Mouse (Mus musculus): Measurements from ENCODE around the gene Nxpe3. TPM values are rescaled to one million over a fixed set of nuclear protein-coding genes. Genes with fewer than 3 reads are reported as not detected.

Gene Nxpe3
- 0.68 and 0.70 TPM in 2 replicates for polyA plus RNA-seq (2014; fragmentation: Nextera tagmentation; extraction: Ambion mirVana)

DNA sequence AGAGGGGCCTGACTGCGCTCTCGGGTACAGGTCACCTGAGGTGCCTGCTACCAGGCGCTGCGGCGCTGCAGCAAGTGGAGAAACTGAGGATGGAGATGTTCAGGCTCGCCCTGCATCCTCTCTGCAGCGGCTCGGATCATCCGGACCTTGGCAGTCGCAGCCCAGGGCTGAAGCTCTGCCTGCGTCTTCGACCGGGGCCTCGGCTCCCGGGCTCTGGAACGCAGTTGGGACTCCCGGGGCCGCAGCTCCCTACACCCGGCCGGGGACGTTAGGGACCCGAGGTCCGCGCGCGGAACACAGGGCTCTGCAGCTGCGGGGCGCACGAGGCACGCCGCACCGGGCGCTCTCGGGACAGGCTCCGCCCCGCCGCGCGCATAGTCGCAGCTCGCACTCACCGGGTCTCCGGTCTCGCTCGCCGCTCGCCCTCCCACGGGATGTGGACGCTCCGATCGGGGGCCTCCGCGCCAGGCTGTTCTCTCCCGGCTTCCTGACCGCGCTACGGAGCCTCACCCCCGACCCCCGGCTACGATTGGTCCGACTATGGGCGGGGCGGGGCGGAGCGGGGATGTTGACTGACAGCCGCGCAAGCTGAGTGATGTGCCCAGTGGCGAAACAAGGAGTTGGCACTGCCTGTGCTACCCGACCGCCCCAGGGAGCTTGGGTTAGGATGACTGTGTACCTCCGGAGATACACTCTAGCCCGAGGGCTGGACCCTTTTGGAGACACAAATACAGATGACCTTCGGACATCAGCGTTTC, at the start of gene Nxpe3:
TSS of gene Nxpe3 (minus strand) at position 393 of the 758 bp plus-strand sequence.
- DNase-seq (ENCODE audit: low spot score), result peak; percentile 89
- no peaks in the 10 kb centered on the region for H3K9me3 ChIP-seq (ENCODE audit: control insufficient read depth, low read length)
- WGBS, result under 1% methylated on average over 46 of the region's 74 CpGs
- H3K9ac ChIP-seq (ENCODE audit: low read depth, low read length), result peak within 1 kb of the TSS; percentile 72
- H3K4me1 ChIP-seq (ENCODE audit: control insufficient read depth, insufficient read depth, low read length), result peaks cover 7% of the 10 kb centered on the region; the same call in 1 of the 2 replicates
- H3K4me2 ChIP-seq (ENCODE audit: low read depth, low read length), result peak within 1 kb of the TSS; percentile 85
- H3K27ac ChIP-seq (replicated peaks; ENCODE audit: low read depth, low read length), result peak within 1 kb of the TSS; percentile 72
- H3K27me3 ChIP-seq (replicated peaks; ENCODE audit: control insufficient read depth, insufficient read depth, low read length), result no peaks in the 10 kb centered on the region
- peak within 1 kb of the TSS; percentile 77 for H3K4me3 ChIP-seq (ENCODE audit: low read depth, low read length)
- no peaks in the 10 kb centered on the region for H3K36me3 ChIP-seq (ENCODE audit: control insufficient read depth, insufficient read depth, low read length)
- ATAC-seq (ENCODE audit: low read depth), result peak; percentile 97

DNA sequence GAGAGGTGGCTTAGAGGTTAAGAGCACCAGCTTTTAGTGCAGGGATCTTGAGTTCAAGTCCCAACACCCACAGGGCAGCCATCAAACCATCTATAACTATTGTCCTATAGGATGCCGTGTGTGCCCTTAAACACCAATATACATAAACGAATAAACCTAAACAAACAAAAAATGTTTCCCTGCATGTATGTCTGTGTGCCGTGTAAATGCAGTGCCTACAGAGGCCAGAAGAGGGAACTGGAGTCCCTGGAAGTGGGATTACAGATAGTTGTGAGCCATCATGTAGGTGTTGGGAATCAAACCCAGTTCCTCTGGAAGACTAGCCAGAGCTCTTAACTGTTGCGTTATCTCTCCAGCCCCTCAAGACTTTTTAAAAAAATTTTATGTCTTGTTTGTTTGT, 45.7 kb upstream of the Nxpe3 start:
- H3K27ac ChIP-seq (replicated peaks; ENCODE audit: low read depth, low read length), result no peak overlapping the region
- WGBS, result 93% methylated on average over 4 of the region's 4 CpGs
- H3K9me3 ChIP-seq (ENCODE audit: control insufficient read depth, low read length), result no peaks in the 10 kb centered on the region
- ATAC-seq (ENCODE audit: low read depth), result no peak
- H3K27me3 ChIP-seq (replicated peaks; ENCODE audit: control insufficient read depth, insufficient read depth, low read length), result no peaks in the 10 kb centered on the region
- no peak overlapping the region for H3K9ac ChIP-seq (ENCODE audit: low read depth, low read length)
- H3K4me2 ChIP-seq (ENCODE audit: low read depth, low read length), result no peak overlapping the region
- H3K4me1 ChIP-seq (ENCODE audit: control insufficient read depth, insufficient read depth, low read length), result no peaks in the 10 kb centered on the region
- DNase-seq (ENCODE audit: low spot score), result no peak
- no peak overlapping the region for H3K4me3 ChIP-seq (ENCODE audit: low read depth, low read length)
- no peaks in the 10 kb centered on the region for H3K36me3 ChIP-seq (ENCODE audit: control insufficient read depth, insufficient read depth, low read length)

DNA sequence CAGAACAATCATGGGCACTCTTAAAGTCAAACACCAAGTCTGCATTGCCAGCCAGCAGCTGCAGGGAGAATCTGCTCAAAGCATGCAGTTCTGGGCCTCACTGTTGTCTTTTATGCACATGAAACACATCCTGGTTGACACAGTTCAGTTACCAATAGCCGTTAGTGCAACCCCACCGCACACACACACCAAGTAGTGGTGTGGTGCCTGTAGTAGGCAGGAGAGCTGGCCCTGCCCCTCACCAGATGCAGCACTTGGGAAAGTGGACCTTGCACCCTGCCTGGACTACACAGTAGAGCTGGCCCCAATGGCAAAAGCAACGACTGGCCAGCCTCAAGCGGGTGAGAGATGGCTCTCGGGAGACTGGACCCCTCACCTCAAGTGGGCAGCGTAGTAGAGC, 44.6 kb upstream of the Nxpe3 start:
- WGBS, result 85% methylated on average over 6 of the region's 6 CpGs
- Histone ChIP-seq H3K4me3 (ENCODE audit: low read depth, low read length) (no peak overlapping the region), H3K9ac (ENCODE audit: low read depth, low read length) (no peak overlapping the region), H3K36me3 (ENCODE audit: control insufficient read depth, insufficient read depth, low read length) (no peaks in the 10 kb centered on the region), H3K9me3 (ENCODE audit: control insufficient read depth, low read length) (no peaks in the 10 kb centered on the region), H3K4me1 (ENCODE audit: control insufficient read depth, insufficient read depth, low read length) (no peaks in the 10 kb centered on the region), H3K27me3 (replicated peaks; ENCODE audit: control insufficient read depth, insufficient read depth, low read length) (no peaks in the 10 kb centered on the region), H3K4me2 (ENCODE audit: low read depth, low read length) (no peak overlapping the region), H3K27ac (replicated peaks; ENCODE audit: low read depth, low read length) (no peak overlapping the region)
- ATAC-seq (ENCODE audit: low read depth) (no peak), DNase-seq (ENCODE audit: low spot score) (no peak)

DNA sequence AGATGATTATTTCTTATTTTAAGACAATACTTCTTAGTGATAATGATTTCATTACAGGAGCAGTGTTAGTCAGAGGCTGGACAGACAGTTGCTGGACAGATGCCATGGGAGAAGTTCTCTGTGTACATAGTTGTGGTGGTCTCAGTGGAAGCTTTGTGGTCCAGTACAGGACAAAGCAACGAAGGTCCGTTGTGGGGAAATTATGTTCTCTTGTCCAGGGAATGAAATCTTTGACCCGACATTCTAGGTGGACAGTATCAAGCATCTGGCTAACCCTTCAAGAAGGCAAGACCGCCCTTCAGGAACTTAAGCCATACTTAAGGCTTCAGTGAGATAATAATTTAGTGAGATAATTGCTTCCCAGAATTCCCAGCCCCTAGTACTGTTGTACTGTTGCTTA, 43.7 kb upstream of the Nxpe3 start:
- ATAC-seq (ENCODE audit: low read depth) (no peak), DNase-seq (ENCODE audit: low spot score) (no peak)
- H3K27me3 ChIP-seq (replicated peaks; ENCODE audit: control insufficient read depth, insufficient read depth, low read length), result no peaks in the 10 kb centered on the region
- H3K27ac ChIP-seq (replicated peaks; ENCODE audit: low read depth, low read length), result no peak overlapping the region
- no peaks in the 10 kb centered on the region for H3K4me1 ChIP-seq (ENCODE audit: control insufficient read depth, insufficient read depth, low read length)
- H3K9me3 ChIP-seq (ENCODE audit: control insufficient read depth, low read length), result no peaks in the 10 kb centered on the region
- no peak overlapping the region for H3K4me3 ChIP-seq (ENCODE audit: low read depth, low read length)
- 82% methylated on average over 4 of the region's 4 CpGs for WGBS
- no peaks in the 10 kb centered on the region for H3K36me3 ChIP-seq (ENCODE audit: control insufficient read depth, insufficient read depth, low read length)
- H3K9ac ChIP-seq (ENCODE audit: low read depth, low read length), result no peak overlapping the region
- no peak overlapping the region for H3K4me2 ChIP-seq (ENCODE audit: low read depth, low read length)

DNA sequence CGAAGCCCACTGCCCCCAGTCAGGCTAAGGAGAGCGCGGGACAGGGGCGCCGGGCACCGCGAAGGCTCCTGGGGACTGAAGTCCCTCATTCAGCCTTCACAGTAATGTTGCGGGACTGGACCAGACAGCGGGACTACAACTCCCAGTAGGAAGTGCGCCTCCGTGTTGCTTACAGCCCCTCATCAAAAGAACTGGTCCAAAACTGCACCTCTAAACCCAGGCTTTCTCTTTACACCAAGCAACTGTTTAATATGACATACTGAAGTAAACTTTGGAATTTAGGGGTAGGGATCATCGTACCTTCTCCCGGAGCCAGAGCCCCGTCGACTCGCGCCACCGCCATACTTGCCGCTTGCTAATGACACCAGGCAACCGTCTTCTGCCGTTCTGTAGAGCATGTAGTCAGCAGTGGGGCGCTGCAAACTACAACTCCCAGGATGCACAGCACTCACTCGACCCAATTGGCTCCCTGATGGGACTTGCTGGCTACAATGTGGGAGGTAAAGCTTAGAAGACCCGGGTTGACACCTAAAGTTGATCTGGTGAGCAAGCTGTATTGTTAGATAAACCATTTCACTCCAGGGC, 39.5 kb upstream of the Nxpe3 start, which contains the start of gene Cep97:
TSS of gene Cep97 (minus strand) at position 403 of the 585 bp plus-strand sequence.
- Histone ChIP-seq H3K27ac (replicated peaks; ENCODE audit: low read depth, low read length) (peak within 1 kb of the TSS; percentile 53; the same call in 1 of the 2 replicates), H3K4me2 (ENCODE audit: low read depth, low read length) (peak within 1 kb of the TSS; percentile 76), H3K9me3 (ENCODE audit: control insufficient read depth, low read length) (no peaks in the 10 kb centered on the region), H3K4me3 (ENCODE audit: low read depth, low read length) (peak within 1 kb of the TSS; percentile 59), H3K4me1 (ENCODE audit: control insufficient read depth, insufficient read depth, low read length) (no peaks in the 10 kb centered on the region), H3K36me3 (ENCODE audit: control insufficient read depth, insufficient read depth, low read length) (peaks cover 5% of the 10 kb centered on the region; the same call in 1 of the 2 replicates), H3K27me3 (replicated peaks; ENCODE audit: control insufficient read depth, insufficient read depth, low read length) (no peaks in the 10 kb centered on the region), H3K9ac (ENCODE audit: low read depth, low read length) (peak within 1 kb of the TSS; percentile 73)
- peak; percentile 97 for DNase-seq (ENCODE audit: low spot score)
- WGBS, result 0% methylated on average over 24 of the region's 24 CpGs
- peak; percentile 99 for ATAC-seq (ENCODE audit: low read depth)

DNA sequence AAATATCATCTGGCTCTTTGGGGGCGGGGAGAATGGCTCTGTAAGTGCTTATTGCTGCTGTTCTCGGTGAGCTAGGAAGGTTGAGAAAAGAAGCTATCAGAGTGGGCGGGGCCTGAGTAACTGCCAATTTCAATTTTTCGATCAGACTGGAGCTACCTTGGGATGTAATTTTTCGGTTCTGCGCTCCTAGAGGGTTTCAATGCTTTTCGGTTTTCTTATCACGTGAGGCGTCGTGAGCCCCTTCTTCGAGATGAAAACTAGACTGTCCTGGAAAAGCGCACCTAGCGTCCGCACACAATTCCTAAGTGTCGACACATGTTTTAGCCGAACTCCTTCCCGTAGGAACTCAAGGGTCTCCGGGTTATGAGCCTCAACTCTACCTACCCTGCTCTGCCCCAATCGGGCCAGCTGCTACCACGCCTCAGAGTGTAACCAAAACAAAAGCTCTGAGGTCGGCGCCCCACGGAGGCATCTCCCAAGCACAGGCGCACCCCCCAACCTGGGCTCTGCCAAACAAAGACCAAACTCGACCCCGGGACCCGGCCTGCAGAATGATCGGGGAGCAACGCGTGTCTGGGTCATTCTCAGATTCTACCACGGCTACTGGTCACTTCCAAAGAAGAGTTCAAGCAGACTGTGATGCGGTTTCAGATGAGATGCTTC, 38.7 kb upstream of the Nxpe3 start:
- ATAC-seq (ENCODE audit: low read depth) (peak; percentile 35; the same call in 1 of the 2 replicates), DNase-seq (ENCODE audit: low spot score) (peak; percentile 37)
- Histone ChIP-seq H3K4me3 (ENCODE audit: low read depth, low read length) (peak overlapping the region; percentile 59), H3K27ac (replicated peaks; ENCODE audit: low read depth, low read length) (peak overlapping the region; percentile 53; the same call in 1 of the 2 replicates), H3K36me3 (ENCODE audit: control insufficient read depth, insufficient read depth, low read length) (peaks cover 5% of the 10 kb centered on the region; the same call in 1 of the 2 replicates), H3K9ac (ENCODE audit: low read depth, low read length) (peak overlapping the region; percentile 73), H3K27me3 (replicated peaks; ENCODE audit: control insufficient read depth, insufficient read depth, low read length) (no peaks in the 10 kb centered on the region), H3K4me2 (ENCODE audit: low read depth, low read length) (peak overlapping the region; percentile 76), H3K9me3 (ENCODE audit: control insufficient read depth, low read length) (no peaks in the 10 kb centered on the region), H3K4me1 (ENCODE audit: control insufficient read depth, insufficient read depth, low read length) (no peaks in the 10 kb centered on the region)
- WGBS, result 1% methylated on average over 32 of the region's 32 CpGs

DNA sequence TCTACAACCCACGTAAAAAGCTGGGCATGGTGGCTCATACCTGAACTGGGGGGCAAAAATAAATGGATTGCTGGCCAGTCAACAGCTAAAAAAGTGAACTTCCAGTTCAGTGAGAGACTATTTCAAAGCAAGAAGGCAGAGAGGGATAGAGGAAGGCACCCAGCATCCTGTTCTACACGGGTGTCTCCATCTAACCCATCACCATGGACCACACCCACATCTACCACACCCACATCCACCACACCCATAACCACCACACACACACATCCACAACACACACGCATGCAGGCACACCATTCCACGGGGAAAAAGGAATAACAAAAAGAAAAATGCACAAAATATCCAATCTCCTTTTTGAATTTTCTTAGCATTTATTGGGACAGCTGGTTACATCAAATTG, 28.9 kb upstream of the Nxpe3 start:
- WGBS, result 92% methylated on average over 4 of the region's 4 CpGs

DNA sequence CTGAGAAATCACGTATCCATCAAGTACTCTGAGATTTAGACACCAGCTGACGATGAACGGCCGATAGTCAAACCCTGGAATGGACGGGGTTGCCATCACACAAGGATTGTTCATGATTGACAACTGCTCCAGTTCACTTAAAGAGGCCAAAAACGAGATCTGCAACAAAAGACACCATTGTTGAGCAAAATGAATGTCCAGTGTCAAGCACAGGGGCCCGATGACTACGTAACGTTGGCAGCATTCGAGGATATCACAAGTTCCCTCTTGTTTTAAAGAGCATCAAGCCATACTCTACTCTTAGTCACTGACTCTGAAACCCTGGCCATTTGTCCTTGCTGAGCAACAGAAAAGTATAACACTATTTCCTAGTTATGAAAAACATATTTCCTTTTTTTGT, 27.0 kb upstream of the Nxpe3 start:
- DNase-seq (ENCODE audit: low spot score), result no peak
- no peak overlapping the region for H3K27ac ChIP-seq (replicated peaks; ENCODE audit: low read depth, low read length)
- no peaks in the 10 kb centered on the region for H3K27me3 ChIP-seq (replicated peaks; ENCODE audit: control insufficient read depth, insufficient read depth, low read length)
- H3K4me2 ChIP-seq (ENCODE audit: low read depth, low read length), result no peak overlapping the region
- WGBS, result 83% methylated on average over 10 of the region's 10 CpGs
- no peak for ATAC-seq (ENCODE audit: low read depth)
- H3K36me3 ChIP-seq (ENCODE audit: control insufficient read depth, insufficient read depth, low read length), result peaks cover 66% of the 10 kb centered on the region
- no peak overlapping the region for H3K4me3 ChIP-seq (ENCODE audit: low read depth, low read length)
- H3K9ac ChIP-seq (ENCODE audit: low read depth, low read length), result no peak overlapping the region
- H3K9me3 ChIP-seq (ENCODE audit: control insufficient read depth, low read length), result no peaks in the 10 kb centered on the region
- no peaks in the 10 kb centered on the region for H3K4me1 ChIP-seq (ENCODE audit: control insufficient read depth, insufficient read depth, low read length)

More for the DNA sequence above, 28.9 kb upstream of the Nxpe3 start:
- ATAC-seq (ENCODE audit: low read depth) (no peak), DNase-seq (ENCODE audit: low spot score) (no peak)
- H3K9me3 ChIP-seq (ENCODE audit: control insufficient read depth, low read length), result no peaks in the 10 kb centered on the region
- no peak overlapping the region for H3K4me3 ChIP-seq (ENCODE audit: low read depth, low read length)
- no peak overlapping the region for H3K4me2 ChIP-seq (ENCODE audit: low read depth, low read length)
- peaks cover 52% of the 10 kb centered on the region for H3K36me3 ChIP-seq (ENCODE audit: control insufficient read depth, insufficient read depth, low read length)
- H3K27ac ChIP-seq (replicated peaks; ENCODE audit: low read depth, low read length), result no peak overlapping the region
- H3K4me1 ChIP-seq (ENCODE audit: control insufficient read depth, insufficient read depth, low read length), result no peaks in the 10 kb centered on the region
- no peak overlapping the region for H3K9ac ChIP-seq (ENCODE audit: low read depth, low read length)
- no peaks in the 10 kb centered on the region for H3K27me3 ChIP-seq (replicated peaks; ENCODE audit: control insufficient read depth, insufficient read depth, low read length)

Measured in embryonic facial prominence, embryonic 14.5 days (tissue).